Mouse (Mus musculus): ENCODE results near the gene Rapgef6. TPM values are rescaled to one million over a fixed set of nuclear protein-coding genes. Genes with fewer than 3 reads are reported as not detected.

The Rapgef6 gene
- polyA plus RNA-seq (2012; rRNA removed) = 11.1 and 19.1 TPM in 2 replicates

GRCm38 (mm10) chr11:54522529-54523430, at the start of gene Rapgef6:
Gene Rapgef6 (plus strand): TSS chr11:54522847.
- DNase-seq (ENCODE audit: low read depth, low spot score) = peak; percentile 95
- WGBS = under 1% methylated on average over 73 of the region's 73 CpGs

GRCm38 (mm10) chr11:54478414-54478813, 44.2 kb upstream of the Rapgef6 start:
- no peak for DNase-seq (ENCODE audit: low read depth, low spot score)
- WGBS = 90% methylated on average over 1 of the region's 1 CpGs

- DNase-seq (ENCODE audit: low read depth, low spot score) = no peak
- 91% methylated on average over 3 of the region's 3 CpGs for WGBS
Observed at GRCm38 (mm10) chr11:54486041-54486440, 36.6 kb upstream of the Rapgef6 start.

- 93% methylated on average over 1 of the region's 1 CpGs for WGBS
- DNase-seq (ENCODE audit: low read depth, low spot score) = no peak
Observed at GRCm38 (mm10) chr11:54491946-54492558, 30.6 kb upstream of the Rapgef6 start.

GRCm38 (mm10) chr11:54492559-54492958, 30.1 kb upstream of the Rapgef6 start:
- WGBS = 67% methylated on average over 4 of the region's 4 CpGs
- DNase-seq (ENCODE audit: low read depth, low spot score) = no peak

GRCm38 (mm10) chr11:54499838-54500237, 22.8 kb upstream of the Rapgef6 start:
- 70% methylated on average over 5 of the region's 5 CpGs for WGBS
- no peak for DNase-seq (ENCODE audit: low read depth, low spot score)

GRCm38 (mm10) chr11:54502546-54503245, 20.0 kb upstream of the Rapgef6 start:
- no peak for DNase-seq (ENCODE audit: low read depth, low spot score)
- 72% methylated on average over 4 of the region's 4 CpGs for WGBS

- no peak for DNase-seq (ENCODE audit: low read depth, low spot score)
Observed at GRCm38 (mm10) chr11:54513584-54513983, 9.1 kb upstream of the Rapgef6 start.

GRCm38 (mm10) chr11:54521927-54522528, 619 bp upstream of the Rapgef6 start:
- under 1% methylated on average over 18 of the region's 18 CpGs for WGBS
- no peak for DNase-seq (ENCODE audit: low read depth, low spot score)

GRCm38 (mm10) chr11:54523431-54524001, 869 bp downstream of the Rapgef6 start:
- WGBS = 7% methylated on average over 10 of the region's 10 CpGs
- DNase-seq (ENCODE audit: low read depth, low spot score) = no peak

- 19% methylated on average over 2 of the region's 2 CpGs for WGBS
- no peak for DNase-seq (ENCODE audit: low read depth, low spot score)
Observed at GRCm38 (mm10) chr11:54528002-54528401, 5.4 kb downstream of the Rapgef6 start.

GRCm38 (mm10) chr11:54530391-54530790, 7.7 kb downstream of the Rapgef6 start:
- DNase-seq (ENCODE audit: low read depth, low spot score) = no peak
- 36% methylated on average over 1 of the region's 1 CpGs for WGBS

GRCm38 (mm10) chr11:54530916-54531315, 8.3 kb downstream of the Rapgef6 start:
- WGBS = 88% methylated on average over 1 of the region's 1 CpGs
- DNase-seq (ENCODE audit: low read depth, low spot score) = no peak

GRCm38 (mm10) chr11:54533834-54534233, 11.2 kb downstream of the Rapgef6 start:
- 55% methylated on average over 2 of the region's 2 CpGs for WGBS

GRCm38 (mm10) chr11:54534871-54535270, 12.2 kb downstream of the Rapgef6 start:
- peak; percentile 52 for DNase-seq (ENCODE audit: low read depth, low spot score)
- whole genome bisulfite sequencing = 42% methylated on average over 6 of the region's 6 CpGs

More at GRCm38 (mm10) chr11:54533834-54534233, 11.2 kb downstream of the Rapgef6 start:
- no peak for DNase-seq (ENCODE audit: low read depth, low spot score)

GRCm38 (mm10) chr11:54539031-54539430, 16.4 kb downstream of the Rapgef6 start:
- no peak for DNase-seq (ENCODE audit: low read depth, low spot score)
- 52% methylated on average over 2 of the region's 2 CpGs for WGBS

- 53% methylated on average over 2 of the region's 2 CpGs for whole genome bisulfite sequencing
- no peak for DNase-seq (ENCODE audit: low read depth, low spot score)
Observed at GRCm38 (mm10) chr11:54539486-54539885, 16.8 kb downstream of the Rapgef6 start.

GRCm38 (mm10) chr11:54540328-54540727, 17.7 kb downstream of the Rapgef6 start:
- DNase-seq (ENCODE audit: low read depth, low spot score) = no peak

- no peak for DNase-seq (ENCODE audit: low read depth, low spot score)
Observed at GRCm38 (mm10) chr11:54542414-54542813, 19.8 kb downstream of the Rapgef6 start.

- no peak for DNase-seq (ENCODE audit: low read depth, low spot score)
- 89% methylated on average over 2 of the region's 2 CpGs for WGBS
Observed at GRCm38 (mm10) chr11:54554970-54555369, 32.3 kb downstream of the Rapgef6 start.

Measured in large intestine, adult 2 months (tissue).